12 mouse cellular contexts compared by ENCODE assay signal in genomic region chr3:40167970-40168626, GRCm38 (mm10).
A peak's percentile ranks its signal among the peaks of the same experiment; 100 is the strongest.
DNase-seq lines count a peak whose midpoint lies in the region; ATAC-seq and TF ChIP-seq lines count a peak whose summit lies in the region.
"Had no signal": no experiment of that assay in that cellular context is flagged by ENCODE, and none has a peak within 500 bp of the region (broad histone marks: within the 10 kb centered on the region; RNA-seq: fewer than 3 reads in every experiment).

No protein-coding gene starts in this region.

- no peak overlapping the region for H3K4me3 ChIP-seq in kidney, embryonic 14.5 days (ENCODE audit: low read length)
- no peak overlapping the region for H3K4me3 ChIP-seq in embryonic facial prominence, embryonic 11.5 days (ENCODE audit: low read depth, low read length)
- no peak overlapping the region for H3K4me3 ChIP-seq in cerebellum, adult 2 months (replicated peaks; ENCODE audit: insufficient read depth, low read depth, low read length)
- H3K4me3 ChIP-seq in intestine, postnatal 0 days (ENCODE audit: low read depth, low read length) = no peak overlapping the region

- no peak overlapping the region for H3K9ac ChIP-seq in kidney, embryonic 14.5 days (ENCODE audit: low read depth, low read length)
- H3K9ac ChIP-seq in embryonic facial prominence, embryonic 11.5 days (replicated peaks; ENCODE audit: low read length) = no peak overlapping the region
- H3K9ac ChIP-seq in intestine, postnatal 0 days (ENCODE audit: low read depth, low read length) = no peak overlapping the region
- H3K9ac ChIP-seq: liver, postnatal 0 days had no signal

- ATAC-seq in kidney, embryonic 14.5 days (ENCODE audit: low FRiP score, low TSS enrichment) = peak; percentile 43; the same call in 1 of the 2 replicates
- ATAC-seq in embryonic facial prominence, embryonic 11.5 days (replicated peaks; ENCODE audit: insufficient number of reproducible peaks, low FRiP score, low TSS enrichment, low read depth) = peak; percentile 48; the same call in 1 of the 2 replicates
- ATAC-seq in intestine, postnatal 0 days = no peak
- ATAC-seq: liver, postnatal 0 days had no signal

- no peak for TF ChIP-seq POLR2A in cerebellum, adult 2 months (IDR thresholded peaks at IDR 0.05; ENCODE audit: borderline replicate concordance, insufficient read depth, low read length)

- no peaks in the 10 kb centered on the region for H3K27me3 ChIP-seq in kidney, embryonic 14.5 days (ENCODE audit: control insufficient read depth, insufficient read depth, low read length)
- no peaks in the 10 kb centered on the region for H3K27me3 ChIP-seq in embryonic facial prominence, embryonic 11.5 days (ENCODE audit: control insufficient read depth, insufficient read depth, low read length)
- H3K27me3 ChIP-seq in cerebellum, adult 2 months (ENCODE audit: control insufficient read depth, insufficient read depth, low read length) = no peaks in the 10 kb centered on the region
- H3K27me3 ChIP-seq in intestine, postnatal 0 days (replicated peaks; ENCODE audit: control insufficient read depth, insufficient read depth, low read length) = no peaks in the 10 kb centered on the region

- 59% methylated on average over 12 of the region's 12 CpGs for WGBS in kidney, embryonic 14.5 days
- WGBS in embryonic facial prominence, embryonic 11.5 days = 41% methylated on average over 12 of the region's 12 CpGs
- WGBS in cerebellum, adult 2 months = 76% methylated on average over 12 of the region's 12 CpGs
- WGBS in intestine, postnatal 0 days = 80% methylated on average over 12 of the region's 12 CpGs

- peak; percentile 27 for DNase-seq in embryo, embryonic 10.5 days (ENCODE audit: low spot score)
- DNase-seq in embryo, embryonic 9.5 days (ENCODE audit: extremely low spot score) = no peak
- DNase-seq in kidney, postnatal 25 days = no peak
- peak; percentile 68 for DNase-seq in embryonic facial prominence, embryonic 11.5 days (ENCODE audit: low spot score)
- DNase-seq in kidney, postnatal 14 days = peak; percentile 15
- no peak for DNase-seq in cerebellum, adult 2 months
- DNase-seq: adrenal gland, adult 2 months; cerebellum, adult 8-10 months; liver, postnatal 0 days; right cerebral cortex, adult 18-20 months had no signal

- no peak overlapping the region for H3K27ac ChIP-seq in kidney, embryonic 14.5 days (ENCODE audit: low read depth, low read length)
- H3K27ac ChIP-seq in embryonic facial prominence, embryonic 11.5 days (replicated peaks; ENCODE audit: low read depth, low read length) = no peak overlapping the region
- H3K27ac ChIP-seq in cerebellum, adult 2 months (ENCODE audit: insufficient read depth, low read length) = no peak overlapping the region
- no peak overlapping the region for H3K27ac ChIP-seq in intestine, postnatal 0 days (ENCODE audit: low read depth, low read length)

- no peak overlapping the region for H3K4me2 ChIP-seq in kidney, embryonic 14.5 days (replicated peaks; ENCODE audit: low read depth, low read length)
- no peak overlapping the region for H3K4me2 ChIP-seq in embryonic facial prominence, embryonic 11.5 days (ENCODE audit: low read depth, low read length)
- no peak overlapping the region for H3K4me2 ChIP-seq in intestine, postnatal 0 days (replicated peaks; ENCODE audit: low read depth)

- no peaks in the 10 kb centered on the region for H3K36me3 ChIP-seq in kidney, embryonic 14.5 days (ENCODE audit: control insufficient read depth, insufficient read depth, low read length)
- no peaks in the 10 kb centered on the region for H3K36me3 ChIP-seq in embryonic facial prominence, embryonic 11.5 days (replicated peaks; ENCODE audit: control insufficient read depth, insufficient read depth, low read depth, low read length)
- no peaks in the 10 kb centered on the region for H3K36me3 ChIP-seq in intestine, postnatal 0 days (ENCODE audit: control insufficient read depth, insufficient read depth)

- no peaks in the 10 kb centered on the region for H3K9me3 ChIP-seq in kidney, embryonic 14.5 days (ENCODE audit: control insufficient read depth, low read length)
- no peaks in the 10 kb centered on the region for H3K9me3 ChIP-seq in embryonic facial prominence, embryonic 11.5 days (replicated peaks; ENCODE audit: control insufficient read depth, low read length)
- H3K9me3 ChIP-seq in intestine, postnatal 0 days (ENCODE audit: control insufficient read depth) = no peaks in the 10 kb centered on the region

- no peak for TF ChIP-seq CTCF in cerebellum, adult 2 months (IDR thresholded peaks at IDR 0.05; ENCODE audit: borderline replicate concordance, insufficient read depth, low read depth, low read length)
- no peak for TF ChIP-seq CTCF in intestine, postnatal 0 days (IDR thresholded peaks at IDR 0.05; ENCODE audit: low read depth)

- no peaks in the 10 kb centered on the region for H3K4me1 ChIP-seq in kidney, embryonic 14.5 days (ENCODE audit: control insufficient read depth, insufficient read depth, low read length)
- no peaks in the 10 kb centered on the region; the same call in 1 of the 2 replicates for H3K4me1 ChIP-seq in embryonic facial prominence, embryonic 11.5 days (ENCODE audit: control insufficient read depth, insufficient read depth, low read length)
- no peaks in the 10 kb centered on the region for H3K4me1 ChIP-seq in cerebellum, adult 2 months (ENCODE audit: control insufficient read depth, insufficient read depth, low read length)
- H3K4me1 ChIP-seq in intestine, postnatal 0 days (replicated peaks; ENCODE audit: control insufficient read depth, insufficient read depth, low read length) = no peaks in the 10 kb centered on the region

Comparison
In these comparisons a context has a peak if more than half of its experiments do, and no peak if none do; other contexts are left out.
1. DNase-seq: peak in embryo, embryonic 10.5 days (single experiment), embryonic facial prominence, embryonic 11.5 days (single experiment) and kidney, postnatal 14 days (single experiment); none in embryo, embryonic 9.5 days (single experiment), kidney, postnatal 25 days (0 of 2) and cerebellum, adult 2 months (0 of 2).